Mouse (Mus musculus) layer of hippocampus, postnatal 36 days (tissue): ENCODE results near the gene Fktn. TPM values are rescaled to one million over a fixed set of nuclear protein-coding genes. Genes with fewer than 3 reads are reported as not detected.
"Not testable (repeated sequence)": the region's sequence is repeated elsewhere in the genome, so short reads cannot be mapped to it uniquely, and the experiment has no call there.

Source experiments
- DNase-seq, 2 experiments: peaks; one replicate each; pipeline ENCODE4 v3.0.0; 2022
- total RNA-seq, 2 experiments: library from RNA; stranded (reverse); gene quantifications; 2 replicates each; pipeline ENCODE4 v1.2.3; 2021

Gene Fktn
- total RNA-seq, 2 experiments from 2014 or later, result 32.9 to 33.4 TPM

DNA sequence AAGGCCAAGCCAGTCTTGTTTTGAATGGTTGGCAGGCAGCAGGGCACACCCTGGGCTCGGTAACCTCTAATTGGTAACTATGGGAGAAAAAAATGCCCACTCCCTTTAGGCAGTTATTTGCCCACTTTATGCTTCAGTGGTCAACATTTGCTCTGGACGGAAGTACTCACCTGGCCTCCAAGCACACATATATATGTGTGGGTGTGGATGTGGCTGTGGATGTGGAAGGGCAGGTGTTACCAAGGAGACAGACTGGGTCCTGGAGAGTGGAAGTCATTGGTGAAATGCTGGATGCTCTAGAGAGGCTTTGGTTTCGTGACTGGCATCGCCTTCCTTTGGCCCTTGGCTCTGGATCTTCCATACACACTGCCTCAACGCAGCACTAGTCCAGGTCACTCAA is 58.2 kb downstream of the Fktn start:
- DNase-seq, result no peak

DNA sequence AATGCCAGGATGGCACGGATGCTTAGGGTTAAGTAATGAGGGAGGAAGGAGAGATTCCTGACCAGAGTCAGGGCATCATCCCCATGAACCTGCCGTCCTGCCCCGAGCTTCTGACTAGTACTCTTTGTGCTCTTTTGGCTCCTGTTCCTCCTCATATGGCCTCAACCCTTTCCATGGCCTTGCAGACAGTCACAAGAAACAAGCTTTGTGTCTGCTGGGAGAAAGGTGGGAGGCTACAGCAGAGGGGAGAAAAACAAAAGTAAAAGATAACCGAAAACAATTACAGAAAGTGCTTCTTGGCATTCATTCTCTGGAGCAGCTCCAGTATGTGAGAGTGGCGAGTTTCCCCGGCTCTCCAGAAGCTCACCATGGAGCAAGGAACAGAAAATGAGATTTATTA is 60.1 kb downstream of the Fktn start:
- no peak for DNase-seq

DNA sequence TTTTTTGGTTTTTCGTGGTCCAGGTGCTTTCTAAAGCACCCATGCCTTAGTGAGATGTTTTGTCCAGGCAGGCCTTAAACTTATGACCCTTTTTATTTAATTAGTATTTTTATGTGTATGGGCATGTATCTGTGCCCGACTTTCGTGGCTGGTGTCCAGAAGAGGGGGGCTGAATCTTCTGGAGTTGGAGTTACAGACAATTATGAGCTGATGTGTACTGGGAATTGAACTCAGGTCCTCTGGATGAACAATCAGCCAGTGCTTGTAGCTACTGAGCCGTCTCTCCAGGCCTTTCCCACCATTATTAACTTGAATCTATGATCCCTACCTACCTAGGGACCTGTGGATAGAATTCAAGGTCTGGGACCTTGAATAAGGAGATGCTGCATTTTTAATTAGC is 67.6 kb downstream of the Fktn start:
- no peak for DNase-seq

DNA sequence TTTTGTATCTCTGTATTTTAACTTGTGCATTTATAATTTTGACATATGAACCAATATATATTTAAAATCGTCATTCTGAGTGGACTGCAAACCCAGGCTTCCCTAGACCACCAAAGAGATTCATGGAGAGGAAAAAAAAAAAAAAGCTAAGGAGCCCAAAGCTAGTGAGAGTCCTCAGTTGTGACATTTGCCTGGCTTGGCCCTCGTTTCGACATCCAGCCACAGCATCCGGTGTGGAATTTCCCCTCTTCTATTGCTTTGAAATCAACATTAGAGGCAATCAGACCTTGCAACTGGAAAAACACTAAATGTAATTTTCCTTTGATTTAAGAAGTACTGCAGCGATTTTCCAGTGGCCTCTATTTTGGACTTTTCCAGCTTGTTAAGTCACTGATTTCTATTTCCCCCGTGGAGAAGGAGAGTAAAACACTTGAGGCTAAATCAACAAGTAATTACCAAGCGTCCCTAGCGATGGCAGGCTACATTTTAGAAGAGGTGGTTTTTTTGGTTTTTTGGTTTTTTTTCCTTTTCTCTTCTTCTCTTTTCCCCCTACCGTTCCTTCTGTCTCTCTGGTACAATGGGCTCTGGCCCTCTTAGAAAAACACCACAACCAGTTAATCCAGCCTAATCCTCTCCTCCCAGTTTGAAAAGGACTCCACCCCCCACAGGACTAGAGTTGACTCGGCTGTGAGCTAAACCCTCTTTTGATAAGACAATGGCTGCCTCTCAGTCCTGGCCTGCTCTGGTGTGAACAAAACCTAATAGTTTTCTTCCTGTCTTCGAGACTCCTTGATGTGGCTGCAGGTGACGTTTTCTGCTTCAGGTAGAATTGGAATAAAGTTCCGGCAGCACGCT is 68.6 kb downstream of the Fktn start:
- DNase-seq, result no peak

DNA sequence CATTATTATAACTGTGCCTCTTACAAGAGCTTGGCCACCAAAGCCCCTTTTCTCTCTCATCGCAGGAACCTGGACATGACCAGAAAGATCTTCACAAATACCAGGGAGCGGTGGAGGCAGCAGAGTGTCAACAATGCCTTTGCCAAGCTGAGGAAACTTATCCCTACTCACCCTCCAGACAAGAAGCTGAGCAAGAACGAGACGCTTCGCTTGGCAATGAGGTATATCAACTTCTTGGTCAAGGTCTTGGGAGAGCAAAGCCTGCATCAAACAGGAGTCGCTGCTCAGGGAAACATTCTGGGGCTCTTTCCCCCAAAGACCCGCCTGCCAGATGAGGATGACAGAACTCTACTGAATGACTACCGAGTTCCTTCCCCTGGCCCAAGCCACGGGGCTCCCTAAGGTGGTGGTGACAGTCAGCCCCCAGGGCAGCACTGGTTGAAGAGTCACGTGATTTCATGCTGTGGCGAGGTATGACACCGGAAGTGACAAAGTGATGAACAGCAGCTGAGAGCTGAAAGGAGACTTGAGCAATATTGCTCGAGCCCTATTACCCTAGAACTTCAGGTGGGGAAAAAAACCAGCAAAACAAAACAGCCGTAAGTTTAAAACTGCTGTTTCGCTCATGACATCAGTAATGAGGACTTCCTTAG is 72.1 kb downstream of the Fktn start:
- DNase-seq, result no peak

DNA sequence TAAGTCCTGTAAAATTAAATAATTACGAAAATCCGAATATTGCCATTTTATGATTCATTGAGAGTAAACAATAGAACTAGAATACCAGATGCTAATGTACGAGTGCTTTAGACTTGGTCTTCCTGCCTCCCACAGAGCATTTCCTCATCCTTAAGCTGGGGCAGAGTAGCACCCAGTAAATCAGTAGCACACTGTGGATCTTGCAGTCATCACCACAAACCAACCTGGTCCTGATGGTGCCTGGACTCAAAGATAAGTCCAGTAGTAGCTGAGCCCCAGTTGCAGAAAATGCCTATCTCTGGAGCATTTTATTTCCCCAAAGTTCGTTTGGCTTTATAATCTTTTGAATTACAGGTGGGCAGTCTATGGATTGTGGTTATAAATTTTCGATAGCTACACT is 73.1 kb downstream of the Fktn start:
- DNase-seq, result no peak

DNA sequence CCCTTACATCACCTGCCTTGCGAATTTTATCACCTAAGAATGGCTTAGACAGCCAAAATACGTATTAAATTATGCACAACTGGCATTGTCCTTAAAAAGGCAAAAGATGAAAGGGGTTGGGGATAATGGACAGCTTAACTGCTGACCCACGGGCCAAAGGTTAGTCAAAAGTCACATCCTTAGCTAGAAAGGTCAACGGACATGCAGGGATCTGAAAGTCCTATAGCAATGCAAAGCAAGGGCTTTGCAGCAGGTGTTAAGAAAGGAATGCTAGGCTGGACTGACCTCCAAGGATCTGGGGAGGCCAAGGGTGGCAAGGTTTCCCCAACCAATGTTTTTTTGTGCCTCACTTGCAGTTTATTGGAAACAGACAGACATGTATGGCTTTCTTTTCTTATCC is 75.5 kb downstream of the Fktn start:
- DNase-seq, result no peak

DNA sequence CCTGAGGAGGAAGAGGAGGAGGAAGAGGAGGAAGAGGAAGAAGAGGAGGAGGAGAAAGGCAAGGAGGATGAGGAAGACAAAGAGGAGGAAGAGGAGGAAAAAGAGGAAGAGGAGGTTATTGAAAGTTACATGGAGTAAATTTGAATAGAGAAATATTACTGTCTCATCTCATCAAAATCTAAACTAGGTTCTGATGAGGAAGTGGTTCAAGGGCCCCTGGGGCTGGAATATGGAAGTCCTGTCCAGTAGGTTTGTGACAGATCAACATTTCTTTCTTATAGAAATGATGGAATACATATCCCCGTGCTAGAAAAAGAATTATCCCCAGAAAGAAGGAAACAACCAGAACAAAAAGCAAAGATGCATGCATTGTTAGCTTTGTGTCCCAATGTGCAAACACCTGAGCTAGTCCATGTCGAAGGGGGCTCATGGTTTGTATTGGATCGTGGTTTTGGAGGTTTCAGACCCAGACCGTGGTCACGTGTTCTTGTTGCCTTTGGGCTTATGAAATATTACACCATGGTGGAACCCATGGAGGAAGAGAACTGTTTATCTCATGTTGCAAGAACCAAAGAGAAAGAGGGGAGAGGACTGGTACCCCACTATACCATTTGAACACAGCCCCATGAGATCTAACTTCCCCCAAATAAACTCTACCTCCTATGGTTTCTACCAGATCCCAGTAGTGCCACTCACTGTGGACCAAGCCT is 80.6 kb downstream of the Fktn start:
- no peak for DNase-seq

DNA sequence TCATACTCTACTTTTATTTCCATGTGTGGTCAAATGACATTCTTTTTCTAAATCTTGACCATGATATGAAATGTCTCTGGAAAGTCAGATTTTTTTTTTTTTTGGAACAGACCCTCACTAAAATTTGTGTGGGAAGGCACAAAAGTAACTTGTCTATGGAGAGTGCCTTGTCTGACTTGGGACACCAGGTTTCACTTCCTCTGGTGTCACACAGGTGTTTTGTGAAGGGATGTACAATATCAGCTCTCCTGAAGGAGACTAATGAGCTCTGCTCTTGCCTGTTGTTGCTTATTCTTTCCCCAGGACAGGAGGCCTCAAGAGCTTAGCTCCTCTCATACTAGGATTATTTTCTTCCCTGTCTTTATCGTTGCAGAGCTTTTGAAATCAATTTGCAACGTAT is 81.3 kb downstream of the Fktn start:
- no peak for DNase-seq

DNA sequence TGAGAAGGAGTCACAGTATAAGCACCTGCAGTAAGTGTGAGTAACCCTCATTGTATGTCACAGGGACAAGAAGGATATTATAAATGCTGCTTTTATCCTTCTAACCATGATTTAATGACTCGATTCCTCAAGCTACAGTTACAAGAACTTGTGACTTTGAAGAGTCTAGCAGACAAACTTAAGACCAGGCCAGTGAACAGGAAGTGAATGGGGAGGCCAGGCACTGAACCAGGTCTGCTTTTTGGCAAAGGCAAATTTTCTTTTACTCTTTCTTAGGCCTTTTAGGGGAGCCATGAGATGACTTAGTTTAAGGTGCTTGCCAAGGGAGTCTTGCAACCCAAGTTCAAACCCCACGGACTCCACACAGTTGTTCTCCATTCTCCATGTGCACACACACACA is 81.9 kb downstream of the Fktn start:
- no peak for DNase-seq

DNA sequence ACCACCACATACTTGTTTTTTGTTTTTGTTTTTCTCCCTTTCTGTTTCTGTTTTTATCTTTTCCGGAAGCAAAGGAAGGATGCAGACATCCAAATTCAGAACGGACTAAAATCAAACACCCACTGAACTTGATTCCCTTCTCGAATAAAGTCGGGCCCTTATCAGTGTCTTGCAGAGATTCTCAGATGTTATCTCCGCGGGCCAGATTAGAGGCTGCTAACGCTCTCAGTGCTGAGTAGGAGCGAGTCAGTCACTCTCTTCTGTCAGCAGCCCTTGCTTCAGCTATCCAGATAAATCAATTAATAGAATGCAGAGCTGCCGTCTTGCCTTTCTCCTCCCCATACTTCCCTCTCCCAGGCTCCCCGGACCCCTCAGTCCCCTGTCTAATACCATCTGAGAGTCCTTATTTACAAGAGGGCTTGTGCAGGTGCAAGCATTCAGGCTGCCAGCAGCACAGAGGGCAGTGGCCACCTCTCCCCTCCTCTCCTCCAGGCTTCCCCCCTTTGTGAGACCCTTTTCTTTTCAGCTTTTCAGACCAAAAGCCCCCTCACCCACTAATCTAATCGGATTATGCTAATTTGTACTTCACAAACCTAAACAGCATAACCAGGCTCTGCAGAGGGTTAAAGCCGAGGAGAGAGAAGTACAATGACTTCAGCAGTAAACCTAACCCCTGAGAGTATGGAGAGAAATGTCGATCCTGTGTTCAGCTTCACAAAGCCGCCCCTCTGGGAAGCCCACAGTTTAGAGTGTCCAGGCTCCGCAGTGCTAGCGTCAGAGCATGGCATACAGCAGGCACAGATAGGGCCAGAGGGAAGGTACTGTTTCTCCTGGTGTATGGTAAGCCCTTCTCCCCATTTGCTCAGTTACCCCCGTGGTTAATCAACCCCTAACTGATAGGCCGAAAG is 83.3 kb downstream of the Fktn start:
- DNase-seq, result no peak

DNA sequence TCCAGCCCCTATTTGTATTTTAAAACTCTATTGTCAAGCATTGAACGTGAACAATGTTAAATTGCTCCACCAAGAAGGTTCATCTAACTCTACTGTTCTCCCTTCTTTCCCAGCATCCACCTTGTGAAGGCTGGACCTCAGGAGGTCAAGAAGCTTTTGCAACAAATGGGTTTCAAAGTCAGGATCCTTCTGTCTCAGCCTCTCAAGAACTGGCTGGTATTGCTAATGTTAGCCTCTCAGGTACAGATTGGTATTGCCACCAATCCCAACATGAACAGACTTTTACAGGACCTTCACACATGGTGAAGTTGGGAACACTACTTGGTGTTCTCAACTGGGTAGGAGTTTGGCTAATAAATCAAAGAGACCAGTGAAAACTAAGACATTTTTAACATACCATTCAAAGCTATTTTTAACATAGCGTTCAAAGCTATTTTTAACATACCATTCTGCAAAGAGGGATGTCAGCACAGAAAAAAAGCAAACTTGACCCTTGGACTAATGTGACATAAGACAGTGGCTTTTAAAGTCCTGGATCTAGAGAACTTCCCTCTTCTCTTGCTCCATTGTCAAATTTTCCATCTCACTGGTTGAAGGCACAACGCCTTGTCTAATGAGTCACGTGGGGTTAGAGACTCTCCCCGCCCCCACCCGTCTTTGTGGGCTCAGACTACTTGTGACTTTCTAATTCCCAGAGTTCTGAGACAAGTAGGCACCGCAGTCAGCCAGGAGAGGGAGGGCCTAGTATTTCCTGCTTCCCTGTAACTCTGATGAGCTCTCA is 85.3 kb downstream of the Fktn start:
- no peak for DNase-seq

DNA sequence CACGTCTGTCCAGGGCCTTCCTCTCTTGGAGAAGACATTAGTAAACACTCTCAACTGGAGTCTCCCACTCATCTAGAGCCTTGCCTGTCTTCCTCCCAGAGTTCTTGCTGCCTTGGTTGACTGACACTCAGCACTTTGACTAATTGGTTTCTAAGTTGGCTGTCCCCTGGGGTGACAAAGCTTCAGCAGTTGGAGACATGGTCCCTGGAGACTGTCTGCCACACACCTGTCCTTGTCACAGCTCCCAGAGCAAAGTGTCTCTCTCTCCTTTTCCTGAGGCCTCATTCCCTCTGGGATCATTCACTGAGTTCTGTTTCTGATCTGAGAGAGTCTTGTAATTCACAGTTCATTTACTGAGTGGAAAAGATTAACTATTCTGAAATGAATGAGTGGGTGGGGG is 86.0 kb downstream of the Fktn start:
- no peak for DNase-seq

DNA sequence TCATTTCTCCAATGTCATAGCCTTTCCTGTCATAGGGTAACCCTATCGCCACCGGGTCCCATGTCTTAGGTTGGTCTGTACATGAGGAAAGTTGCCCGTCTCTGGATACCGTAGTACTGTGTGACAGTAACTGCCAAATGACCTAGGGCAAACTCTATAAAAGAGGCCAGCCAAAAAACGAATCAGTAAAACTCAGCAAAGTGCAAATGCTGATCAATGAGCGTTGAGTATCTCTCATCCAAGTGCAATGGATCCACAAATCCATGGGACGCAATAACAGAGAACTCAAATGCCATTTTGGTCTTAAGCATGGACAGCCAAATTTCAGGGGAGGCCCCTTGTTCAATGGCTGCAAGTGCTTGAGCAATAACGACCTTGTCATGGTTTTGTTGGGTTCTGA is 89.9 kb downstream of the Fktn start:
- DNase-seq, result not testable (repeated sequence)

DNA sequence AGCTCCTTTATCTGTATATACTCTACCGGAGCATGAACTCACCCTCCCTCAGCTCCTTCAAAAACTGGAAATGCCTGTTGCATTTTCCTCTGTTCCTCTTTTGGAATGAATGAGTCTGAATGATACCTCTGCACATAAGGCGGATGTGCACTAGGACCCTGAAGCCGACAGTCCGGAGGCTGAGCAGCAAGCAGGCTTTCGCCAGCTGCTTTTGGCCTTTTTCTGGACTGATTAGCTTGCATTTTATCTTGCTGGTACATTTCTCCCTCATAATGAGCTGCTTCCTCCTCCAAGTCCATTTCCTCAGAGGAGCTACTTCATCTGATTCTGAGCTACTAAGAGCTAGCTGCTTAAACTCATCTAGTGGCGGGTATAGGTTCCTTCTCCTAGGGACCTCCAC is 92.6 kb downstream of the Fktn start:
- DNase-seq, result not testable (repeated sequence)

DNA sequence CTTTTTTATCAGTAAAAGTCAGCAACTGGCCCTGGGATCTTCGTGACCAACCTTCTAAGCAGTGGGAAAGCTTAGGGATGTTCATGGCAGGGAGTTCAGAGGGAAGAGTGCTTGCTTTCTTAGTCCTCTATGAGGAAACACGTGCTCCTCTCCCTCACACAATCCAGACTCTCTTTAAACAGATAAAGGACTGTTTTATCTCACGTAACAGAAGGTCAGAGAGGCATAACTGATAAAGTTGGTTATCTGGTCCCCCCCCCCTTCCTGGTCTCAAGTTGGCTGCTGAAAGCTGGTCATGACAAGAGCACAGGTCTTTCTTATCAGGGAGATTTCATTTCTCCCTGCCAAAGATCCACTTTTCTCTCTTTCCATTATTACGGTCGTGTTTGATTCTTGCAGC is 104.5 kb downstream of the Fktn start:
- DNase-seq, result no peak

DNA sequence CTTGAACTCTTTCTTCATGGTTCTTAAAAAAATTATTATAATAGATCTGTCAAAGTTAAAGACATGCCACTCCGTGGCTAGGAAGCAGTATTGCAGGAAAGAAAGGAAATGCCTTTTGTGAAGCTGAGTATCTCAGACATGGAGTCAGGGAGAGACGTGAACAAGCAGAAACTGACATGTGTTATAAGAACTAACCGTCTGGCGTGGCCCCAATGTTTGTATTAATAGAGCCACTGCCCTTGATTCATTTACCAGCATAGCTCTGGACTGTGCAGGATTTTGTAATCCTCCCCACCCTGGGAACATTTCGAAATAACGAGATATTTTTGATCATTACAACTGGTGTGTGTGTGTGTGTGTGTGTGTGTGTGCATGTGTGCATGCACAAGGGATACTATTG is 109.9 kb downstream of the Fktn start:
- DNase-seq, result no peak

DNA sequence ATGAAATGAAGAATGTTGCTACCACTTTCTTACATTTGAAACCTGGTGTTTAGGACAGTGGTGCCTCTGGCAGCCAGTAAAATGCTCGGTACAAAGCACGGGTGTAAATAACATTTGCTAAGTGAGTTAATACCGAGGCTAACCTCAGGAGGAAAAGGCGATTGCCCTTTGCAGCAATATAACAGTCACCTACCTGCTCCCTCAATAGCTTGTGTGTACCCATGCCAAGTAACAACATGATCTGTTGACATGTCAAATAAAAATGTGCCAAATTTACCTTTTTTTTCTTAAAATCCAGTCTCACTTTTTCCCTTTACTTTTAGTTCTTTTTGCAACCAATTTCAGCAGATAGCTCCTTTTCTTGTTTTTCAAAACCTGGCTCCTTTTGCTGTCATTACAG is 111.0 kb downstream of the Fktn start:
- no peak for DNase-seq

DNA sequence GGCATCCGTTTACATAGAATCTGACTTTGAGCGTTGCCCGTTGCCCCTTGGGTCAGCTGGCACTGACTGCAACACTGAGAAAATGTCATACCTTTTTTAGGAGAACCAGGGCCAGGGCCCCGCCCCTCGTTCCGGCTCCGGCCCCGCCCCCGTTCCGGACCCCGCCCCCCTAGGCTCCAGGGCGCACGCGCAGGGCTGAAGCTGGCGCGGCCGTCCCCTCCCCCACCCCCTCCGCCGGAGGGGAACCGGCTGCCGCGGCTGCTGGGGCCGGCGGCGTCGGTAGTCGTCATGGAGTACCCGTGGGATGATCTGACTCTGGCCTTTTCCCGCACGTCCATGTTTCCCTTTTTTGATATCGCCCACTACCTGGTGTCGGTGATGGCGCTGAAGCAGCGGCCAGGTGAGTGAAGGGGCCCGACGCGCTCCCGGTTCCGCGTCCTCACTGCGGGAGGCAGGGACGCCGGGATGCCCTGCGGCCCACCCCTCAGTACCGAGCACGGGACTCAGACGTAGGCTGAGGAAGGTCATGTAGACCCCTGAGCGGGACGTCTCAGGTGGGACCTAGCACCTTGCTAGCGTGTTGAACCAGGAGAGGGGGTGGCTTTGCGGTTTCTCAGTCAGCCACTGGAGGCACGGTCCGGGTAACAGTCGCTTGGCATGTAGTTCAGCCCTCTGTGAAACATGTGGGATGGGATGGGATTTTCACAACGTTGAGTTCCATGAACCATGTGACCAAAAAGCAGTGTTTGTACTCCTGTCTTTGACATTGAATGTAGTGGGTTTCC is 112.2 kb downstream of the Fktn start, which contains the start of gene Tmem38b:
Gene Tmem38b (plus strand): TSS at position 225 of the 785 bp plus-strand sequence.
- DNase-seq, result peak; percentile 58 to 71

DNA sequence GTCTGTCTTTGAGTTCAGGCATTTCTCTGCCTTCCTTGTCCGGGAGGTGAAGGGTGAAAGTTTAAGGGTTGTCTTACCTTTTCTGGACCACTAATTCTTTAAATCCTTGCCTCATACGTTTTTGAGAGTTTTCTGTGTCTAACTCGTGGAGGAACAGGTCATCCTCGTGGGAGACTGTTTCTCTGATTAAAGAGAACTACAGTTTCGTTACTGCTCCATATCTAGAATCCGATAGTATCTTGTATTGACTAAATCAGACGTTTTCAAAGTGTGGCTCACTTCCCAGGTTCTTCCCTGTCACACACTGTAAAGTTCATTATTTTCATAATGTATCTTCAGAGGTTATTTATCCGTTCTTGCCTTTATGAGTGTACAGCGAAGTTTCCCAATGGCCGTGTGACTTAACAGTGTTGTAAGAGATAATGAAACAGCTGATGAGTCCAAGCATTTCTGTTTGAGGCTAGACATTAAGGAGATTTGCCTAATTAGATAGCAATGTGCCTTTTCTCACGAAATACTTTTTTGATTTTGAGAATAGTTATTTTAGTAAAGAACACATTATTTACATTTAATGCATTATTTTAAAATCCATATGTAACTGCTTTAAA is 112.9 kb downstream of the Fktn start:
- no peak for DNase-seq
